Mouse (Mus musculus) heart, postnatal 0 days (tissue): ENCODE results near the gene Hnrnpa2b1.

Source experiments
- CTCF ChIP-seq: IDR thresholded peaks from 2 replicates; pipeline ENCODE4 v1.5.1; 2016; ENCODE audit warnings: antibody characterized with exemption, control low read depth, low read depth
- EP300 ChIP-seq: IDR thresholded peaks from 2 replicates; pipeline ENCODE4 v1.6.1; 2016; ENCODE audit warnings: antibody characterized with exemption, low read depth

- TF ChIP-seq CTCF (no peak), EP300 (no peak)
Measured at GRCm38 (mm10) chr6:51481548-51481947, 11.9 kb upstream of the Hnrnpa2b1 start.
